Mouse (Mus musculus) E14TG2a.4 (cell line): ENCODE measurements around the gene Mki67.

Experiments used
- CTCF ChIP-seq: conservative IDR thresholded peaks from 2 replicates; pipeline ENCODE4 v1.5.1; 2014; ENCODE audit warnings: low read length
- NANOG ChIP-seq: IDR thresholded peaks from 2 replicates; pipeline ENCODE4 v1.6.1; 2014; ENCODE audit warnings: borderline replicate concordance, low read length, mixed read lengths
- POU5F1 ChIP-seq: IDR thresholded peaks from 2 replicates; pipeline ENCODE4 v1.6.1; 2014; ENCODE audit warnings: low read length, borderline replicate concordance

GRCm38 (mm10) chr7:135705753-135706152, 10.4 kb downstream of the Mki67 start:
- TF ChIP-seq CTCF (no peak), NANOG (no peak), POU5F1 (no peak)
